Mouse (Mus musculus) ES-E14 (cell line): ENCODE measurements around the gene Ogfod3. TPM values are rescaled to one million over a fixed set of nuclear protein-coding genes. Genes with fewer than 3 reads are reported as not detected.

Experiments
- DNase-seq: peaks from one replicate; pipeline ENCODE4 v3.0.0-alpha.2; 2013; ENCODE audit warnings: low read depth, low spot score
- H3K27ac ChIP-seq: 2 replicates; pipeline ENCODE4 v1.5.1; 2012; ENCODE audit warnings: low read depth, mild to moderate bottlenecking, low read length, moderate library complexity, mixed read lengths; ENCODE audit not compliant: poor library complexity, insufficient read depth, severe bottlenecking
- H3K36me3 ChIP-seq: 2 replicates; pipeline ENCODE4 v1.6.1; 2012; ENCODE audit warnings: mild to moderate bottlenecking, low read length, moderate library complexity, mixed read lengths; ENCODE audit not compliant: control insufficient read depth, poor library complexity, insufficient read depth, severe bottlenecking
- H3K4me1 ChIP-seq, 2 experiments: fragments of 150-350 bp in 1 of 2; sonication (generic) in 1 of 2; 2 replicates each; pipeline ENCODE4 v1.6.1; 2012; ENCODE audit warnings: low read length in 2 of 2, mild to moderate bottlenecking in 1 of 2, mixed read lengths in 1 of 2; ENCODE audit not compliant: control insufficient read depth in 2 of 2, insufficient read depth in 2 of 2, poor library complexity in 1 of 2
- H3K4me3 ChIP-seq, 2 experiments: fragments of 150-350 bp in 1 of 2; sonication (generic) in 1 of 2; 2 replicates each; pipeline ENCODE4 v1.5.1; 2012; ENCODE audit warnings: low read length in 2 of 2, low read depth in 1 of 2, mild to moderate bottlenecking in 1 of 2, mixed read lengths in 1 of 2; ENCODE audit not compliant: insufficient read depth in 1 of 2, poor library complexity in 1 of 2, severe bottlenecking in 1 of 2
- H3K9ac ChIP-seq: 2 replicates; pipeline ENCODE4 v1.6.1; 2012; ENCODE audit warnings: low read depth, mild to moderate bottlenecking, low read length, mixed read lengths; ENCODE audit not compliant: poor library complexity, insufficient read depth, severe bottlenecking
- H3K9me3 ChIP-seq: fragments of 150-350 bp; sonication (generic); 2 replicates; pipeline ENCODE4 v1.6.1; 2012; ENCODE audit warnings: low read depth, mild to moderate bottlenecking, low read length; ENCODE audit not compliant: control insufficient read depth, insufficient read depth
- CHD2 ChIP-seq: IDR thresholded peaks from 2 replicates; pipeline ENCODE4 v1.6.1; 2014; ENCODE audit warnings: mild to moderate bottlenecking, low read depth, low read length, inconsistent platforms
- HCFC1 ChIP-seq: IDR thresholded peaks from 2 replicates; pipeline ENCODE4 v1.6.1; 2012; ENCODE audit warnings: low read length, inconsistent platforms, borderline replicate concordance; ENCODE audit not compliant: insufficient read depth
- MAFK ChIP-seq: IDR thresholded peaks from 2 replicates; pipeline ENCODE4 v1.6.1; 2014; ENCODE audit warnings: mild to moderate bottlenecking, low read depth, low read length, inconsistent platforms; ENCODE audit not compliant: insufficient read depth
- ZC3H11A ChIP-seq: IDR thresholded peaks from 2 replicates; pipeline ENCODE4 v1.6.1; 2012; ENCODE audit warnings: low read depth, mild to moderate bottlenecking, inconsistent platforms, low read length, borderline replicate concordance
- ZNF384 ChIP-seq: IDR thresholded peaks from 2 replicates; pipeline ENCODE4 v1.6.1; 2012; ENCODE audit warnings: low read depth, low read length, inconsistent platforms
- in situ Hi-C, 2 experiments: fragments of 600-800 bp; cut with MboI; formaldehyde crosslinking; loops; one replicate each; pipeline ENCODE4 v1.15.1; 2025; ENCODE audit warnings: low sequenced_read_pairs in 2 of 2, inconsistent platforms in 1 of 2; ENCODE audit not compliant: unreplicated experiment in 2 of 2
- total RNA-seq: library from RNA; depleted of rRNA; stranded (reverse); fragments of 300-350 nt; gene quantifications from 2 replicates; pipeline ENCODE4 v1.2.3, GENCODE M21; 2012; rRNA removed

Gene Ogfod3
- total RNA-seq, 1 experiment, result 16.3 TPM

- in situ Hi-C loops, result no loop called here
- Histone ChIP-seq H3K4me3 (no peak overlapping the region), H3K36me3 (no peaks in the 10 kb centered on the region), H3K9me3 (no peaks in the 10 kb centered on the region), H3K9ac (no peak overlapping the region), H3K27ac (no peak overlapping the region), H3K4me1 (peaks cover 0 to 2% of the 10 kb centered on the region in 2 experiments; a peak in 1 of 4 replicates)
- TF ChIP-seq ZNF384, result no peak
- no peak for TF ChIP-seq ZC3H11A
- TF ChIP-seq HCFC1, result no peak
- no peak for TF ChIP-seq MAFK
- no peak for TF ChIP-seq CHD2
- DNase-seq, result no peak
Measured at GRCm38 (mm10) chr11:121137682-121138081, 66.8 kb downstream of the Ogfod3 start.

GRCm38 (mm10) chr11:121134600-121134999 is 69.9 kb downstream of the Ogfod3 start:
- Histone ChIP-seq H3K9me3 (no peaks in the 10 kb centered on the region), H3K9ac (no peak overlapping the region), H3K27ac (no peak overlapping the region), H3K36me3 (no peaks in the 10 kb centered on the region), H3K4me1 (peaks cover 0 to 2% of the 10 kb centered on the region in 2 experiments; a peak in 1 of 4 replicates), H3K4me3 (no peak overlapping the region)
- TF ChIP-seq ZNF384 (no peak), MAFK (no peak), ZC3H11A (no peak), CHD2 (no peak), HCFC1 (no peak)
- in situ Hi-C loops, result no loop called here
- DNase-seq, result no peak

DNA sequence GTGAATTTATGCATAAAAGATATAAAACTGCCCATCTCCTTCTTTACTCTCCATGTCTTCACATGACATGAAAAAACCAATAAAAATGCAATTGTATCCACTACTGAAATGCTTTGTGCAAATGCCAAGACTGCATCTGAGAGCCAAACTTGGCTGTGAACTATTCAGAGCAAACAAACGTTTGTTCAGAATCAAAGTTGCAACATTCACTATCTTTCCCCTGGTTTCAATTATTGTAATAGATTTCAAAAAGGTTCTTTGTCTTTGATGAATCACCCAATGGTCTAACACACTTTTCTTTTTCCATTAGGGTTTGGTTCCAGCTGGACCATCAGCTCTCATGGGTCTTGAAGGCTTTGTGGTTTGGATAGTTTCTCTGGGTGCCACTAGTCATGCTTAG is 74.9 kb downstream of the Ogfod3 start:
- Histone ChIP-seq H3K27ac (no peak overlapping the region), H3K36me3 (no peaks in the 10 kb centered on the region), H3K9me3 (no peaks in the 10 kb centered on the region), H3K4me3 (no peak overlapping the region), H3K4me1 (no peaks in the 10 kb centered on the region), H3K9ac (no peak overlapping the region)
- TF ChIP-seq ZNF384, result no peak
- TF ChIP-seq CHD2, result no peak
- TF ChIP-seq MAFK, result no peak
- TF ChIP-seq ZC3H11A, result no peak
- no peak for TF ChIP-seq HCFC1
- in situ Hi-C loops, result no loop called here
- DNase-seq, result no peak

Other genes starting within 250 kb of the Ogfod3 start
- gene Csnk1d, start 213.4 kb downstream of the Ogfod3 start, total RNA-seq, result 50.8 and 60.7 TPM in 2 replicates
- 0.27 and 0.63 TPM in 2 replicates for gene Cd7, start 165.3 kb downstream of the Ogfod3 start, total RNA-seq
- not detected in 2 replicates for gene Sectm1b, start 141.1 kb downstream of the Ogfod3 start, total RNA-seq
- not detected in 2 replicates for gene Sectm1a, start 123.5 kb downstream of the Ogfod3 start, total RNA-seq
- 2.9 and 6.5 TPM in 2 replicates for gene Tex19.2, start 86.0 kb downstream of the Ogfod3 start, total RNA-seq
- gene Tex19.1, start 58.6 kb downstream of the Ogfod3 start, total RNA-seq, result 96.7 and 193 TPM in 2 replicates
- gene Uts2r, start 44.4 kb downstream of the Ogfod3 start, total RNA-seq, result 0.26 and 0.80 TPM in 2 replicates
- gene Hexdc, start 278 bp downstream of the Ogfod3 start, total RNA-seq, result 13.3 and 15.5 TPM in 2 replicates
- gene Cybc1, start 24.6 kb upstream of the Ogfod3 start, total RNA-seq, result 20.8 and 29.3 TPM in 2 replicates
- 10.9 and 11.7 TPM in 2 replicates for gene Narf, start 32.5 kb upstream of the Ogfod3 start, total RNA-seq
- gene Foxk2, start 55.3 kb upstream of the Ogfod3 start, total RNA-seq, result 19.1 and 23.2 TPM in 2 replicates
- gene Wdr45b, start 149.7 kb upstream of the Ogfod3 start, total RNA-seq, result 50.5 and 71.8 TPM in 2 replicates
- not detected in 2 replicates for gene Rab40b, start 183.5 kb upstream of the Ogfod3 start, total RNA-seq
- 6.2 and 9.9 TPM in 2 replicates for gene Fn3krp, start 216.7 kb upstream of the Ogfod3 start, total RNA-seq
- gene Fn3k, start 230.2 kb upstream of the Ogfod3 start, total RNA-seq, result 0.16 and 0.18 TPM in 2 replicates
- gene Tbcd, start 247.2 kb upstream of the Ogfod3 start, total RNA-seq, result 68.6 and 70.6 TPM in 2 replicates